Mouse (Mus musculus) c-Kit-negative CD71-positive TER-119-positive erythroid progenitor cells, embryonic 14.5 days (primary cell): ENCODE data around the gene Pcnx2.

Experiments
- DNase-seq: peaks from one replicate; pipeline ENCODE4 v3.0.0-alpha.2; 2013; ENCODE audit warnings: low read depth, low spot score

Gene Pcnx2

DNA sequence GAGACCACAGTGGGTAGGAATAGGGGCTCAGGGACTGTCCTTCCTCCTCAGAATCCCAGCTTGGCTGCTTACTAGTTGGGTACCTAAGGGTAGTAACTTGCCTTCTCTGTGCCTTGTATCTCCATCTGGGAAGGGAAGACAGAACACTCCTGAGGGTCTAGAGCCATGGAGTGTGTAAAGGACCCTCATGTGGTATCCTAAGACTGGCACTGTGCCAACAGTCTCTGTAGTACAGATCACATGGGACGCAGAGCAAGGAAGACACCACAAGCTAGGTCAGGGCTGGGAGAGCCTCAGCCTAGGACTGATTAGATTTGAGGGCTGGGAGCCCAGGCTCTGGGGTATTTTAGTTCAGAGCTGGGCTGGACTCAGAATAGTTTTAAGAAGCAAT lies 141.0 kb downstream of the Pcnx2 start:
- no peak for DNase-seq

GRCm38 (mm10) chr8:125756391-125757105 lies 141.6 kb downstream of the Pcnx2 start:
- DNase-seq = no peak

DNA sequence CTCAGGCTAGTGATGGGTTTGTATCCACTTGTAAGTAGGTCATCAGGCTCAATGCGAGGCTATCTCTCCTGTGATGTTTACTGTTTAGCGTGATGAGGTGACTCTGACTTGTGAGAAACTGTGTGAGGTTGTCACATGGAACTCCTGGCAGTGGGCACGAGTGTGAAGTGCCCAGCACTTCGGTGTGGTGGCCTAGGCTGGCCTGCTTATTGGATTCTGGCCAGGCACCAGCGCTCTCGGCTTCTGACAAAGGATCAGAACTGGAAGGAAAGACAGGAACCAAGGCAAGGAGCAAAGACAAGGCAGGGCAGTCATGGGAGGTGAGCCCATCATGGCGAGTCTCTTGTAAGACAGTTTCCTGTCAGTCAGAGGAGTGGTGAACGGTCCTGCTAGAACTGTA lies 142.2 kb downstream of the Pcnx2 start:
- no peak for DNase-seq

- DNase-seq = no peak
Measured at GRCm38 (mm10) chr8:125750846-125751245, 147.3 kb downstream of the Pcnx2 start.

GRCm38 (mm10) chr8:125747390-125747789 lies 150.7 kb downstream of the Pcnx2 start:
- DNase-seq = no peak

GRCm38 (mm10) chr8:125744914-125745576 lies 153.1 kb downstream of the Pcnx2 start:
- no peak for DNase-seq

DNA sequence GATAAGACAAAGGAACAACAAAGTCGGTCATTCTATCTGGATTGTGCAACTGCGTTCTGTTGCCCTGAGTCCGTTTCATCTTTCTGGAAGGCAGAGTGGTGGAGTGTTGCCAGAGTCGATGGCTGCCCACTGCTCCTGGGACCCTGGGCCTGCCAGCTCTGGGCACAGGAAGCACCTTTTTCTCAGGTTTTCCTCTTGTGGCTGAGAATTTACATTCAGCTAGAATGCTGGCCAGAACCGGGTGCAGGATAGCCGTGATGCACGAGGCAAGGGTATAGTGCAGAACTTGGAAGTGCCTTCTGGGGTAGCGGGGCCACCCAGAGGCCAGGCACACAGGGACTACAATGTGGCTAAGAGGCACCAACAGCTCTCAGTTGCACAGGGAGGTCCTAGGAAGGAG lies 155.7 kb downstream of the Pcnx2 start:
- no peak for DNase-seq

DNA sequence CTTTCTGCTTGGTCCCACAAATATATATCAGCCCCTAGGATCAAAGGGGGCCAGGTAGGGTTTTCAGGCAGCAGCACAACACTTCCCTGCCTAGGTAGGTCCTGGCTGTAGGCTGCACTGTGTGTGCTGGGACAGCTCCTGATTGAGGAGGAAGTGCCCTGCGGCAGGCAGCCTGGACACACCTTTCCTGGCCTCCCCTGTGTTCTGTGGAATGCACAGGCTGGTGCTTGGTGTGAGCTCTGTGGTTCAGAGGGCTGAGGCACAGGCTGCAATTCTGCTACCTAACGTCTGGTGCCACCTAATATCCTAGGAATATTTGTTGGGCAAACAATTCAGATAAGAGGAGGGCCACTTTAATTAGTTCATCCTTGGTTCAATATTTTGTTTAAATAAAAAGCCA lies 156.3 kb downstream of the Pcnx2 start:
- DNase-seq = no peak

DNA sequence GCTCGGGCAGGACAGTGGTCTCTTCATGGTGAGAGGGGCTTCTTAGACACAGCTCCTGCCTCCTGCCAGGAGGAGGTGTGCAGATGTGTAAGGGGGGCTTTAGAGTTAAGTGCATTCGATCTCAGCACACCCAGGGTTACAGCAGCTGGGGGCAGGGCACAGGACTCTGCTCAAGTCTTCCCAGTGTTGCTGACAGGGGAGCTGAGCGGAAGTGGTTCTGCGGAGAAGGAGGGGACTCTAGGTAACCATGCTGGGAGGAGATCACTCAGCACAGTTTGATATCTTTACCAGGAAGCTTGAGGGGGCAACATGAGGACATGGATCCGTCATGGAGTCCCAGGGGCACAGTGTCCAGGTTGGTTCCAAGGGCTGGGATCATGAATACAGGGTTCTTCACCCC lies 156.7 kb downstream of the Pcnx2 start:
- no peak for DNase-seq

DNA sequence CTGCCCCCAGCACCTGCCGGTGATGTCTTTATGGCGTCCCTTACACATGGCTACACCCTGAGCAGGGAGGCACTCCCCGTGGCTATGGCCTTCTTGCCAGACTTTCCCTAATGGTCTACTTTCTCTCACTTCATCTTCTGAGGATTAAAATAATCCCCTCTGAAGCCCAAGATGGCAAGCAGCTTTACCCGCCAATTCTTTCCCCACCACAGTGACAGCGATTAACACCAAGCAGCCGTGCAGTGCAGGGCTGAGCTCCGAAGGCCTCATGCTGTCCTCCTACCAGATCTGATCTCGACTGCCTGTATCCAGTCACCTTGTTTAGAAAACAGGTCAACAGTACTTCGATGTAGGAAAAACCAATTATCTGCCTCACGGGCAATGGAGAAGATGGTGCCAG lies 157.5 kb downstream of the Pcnx2 start:
- DNase-seq = no peak

GRCm38 (mm10) chr8:125738956-125739355 lies 159.2 kb downstream of the Pcnx2 start:
- no peak for DNase-seq

DNA sequence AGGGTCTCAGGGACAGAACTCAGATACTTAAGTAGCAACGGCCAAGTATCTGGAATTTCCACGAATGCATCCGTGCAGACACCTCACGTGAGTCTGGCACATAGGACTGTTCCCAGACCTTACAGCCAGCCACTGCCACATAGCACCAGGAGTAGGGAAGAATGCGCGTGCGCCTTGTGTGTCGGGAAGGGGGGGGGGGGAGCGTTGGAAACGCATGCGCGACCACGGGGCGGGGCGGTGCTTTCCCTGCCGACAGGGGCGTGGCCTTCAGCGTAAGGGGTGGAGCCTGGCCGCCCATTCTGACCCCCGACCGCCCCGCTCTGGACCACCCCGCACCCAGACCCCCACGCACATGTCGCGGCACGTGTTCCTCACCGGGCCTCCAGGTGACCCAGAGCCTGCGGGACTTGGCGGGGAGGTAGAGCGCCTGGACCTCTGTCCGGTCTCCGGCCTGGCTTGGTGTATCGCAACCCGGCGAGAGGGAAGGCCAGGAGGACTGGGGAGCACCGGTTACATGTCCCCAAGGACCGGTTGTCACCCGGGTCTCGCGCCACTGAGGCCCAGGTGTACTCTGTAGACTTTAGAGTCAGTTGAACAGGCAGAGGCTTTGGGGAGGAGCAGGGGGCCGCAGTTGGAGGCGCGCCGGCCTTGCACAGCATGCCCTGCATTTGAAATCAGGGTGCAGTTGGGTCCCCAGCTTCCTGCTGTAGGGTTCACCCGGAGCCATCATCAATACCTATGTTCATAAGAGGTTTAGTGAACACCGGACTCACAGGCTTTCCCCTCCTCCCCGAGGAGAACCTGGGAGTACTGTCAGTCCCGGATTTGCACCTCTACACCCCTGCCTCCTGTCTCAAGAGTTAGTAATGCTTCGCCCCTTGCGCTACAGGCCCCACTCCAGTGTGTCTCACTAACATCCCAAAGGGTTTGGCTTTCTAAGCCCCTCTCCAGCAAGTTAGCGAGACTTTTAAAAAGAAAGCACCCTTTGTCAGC lies 163.9 kb downstream of the Pcnx2 start:
- peak; percentile 33 for DNase-seq

DNA sequence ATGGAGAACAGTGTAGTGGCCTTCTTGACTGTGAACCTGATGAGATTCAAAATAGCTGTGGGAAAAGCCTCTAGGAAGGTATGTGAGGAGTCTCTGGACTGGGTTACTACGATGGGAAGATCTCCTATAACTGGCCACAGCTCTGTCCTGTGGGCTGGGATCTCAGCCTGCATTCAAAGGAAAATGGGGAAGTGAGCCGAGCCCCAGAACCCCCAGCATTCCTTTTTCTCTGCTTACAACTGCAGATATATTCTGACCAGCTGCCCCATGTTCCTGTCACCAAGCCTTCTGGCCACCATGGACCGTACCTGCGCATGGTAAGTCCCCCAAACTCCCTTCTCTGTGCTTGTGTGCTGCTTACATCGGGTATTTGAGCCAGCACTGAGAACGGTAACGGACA lies 168.4 kb downstream of the Pcnx2 start, which contains the start of gene Ntpcr:
TSS of gene Ntpcr (plus strand) at position 218 of the 400 bp plus-strand sequence.
- no peak for DNase-seq

- no peak for DNase-seq
Measured at GRCm38 (mm10) chr8:125727797-125728196, 170.3 kb downstream of the Pcnx2 start.

DNA sequence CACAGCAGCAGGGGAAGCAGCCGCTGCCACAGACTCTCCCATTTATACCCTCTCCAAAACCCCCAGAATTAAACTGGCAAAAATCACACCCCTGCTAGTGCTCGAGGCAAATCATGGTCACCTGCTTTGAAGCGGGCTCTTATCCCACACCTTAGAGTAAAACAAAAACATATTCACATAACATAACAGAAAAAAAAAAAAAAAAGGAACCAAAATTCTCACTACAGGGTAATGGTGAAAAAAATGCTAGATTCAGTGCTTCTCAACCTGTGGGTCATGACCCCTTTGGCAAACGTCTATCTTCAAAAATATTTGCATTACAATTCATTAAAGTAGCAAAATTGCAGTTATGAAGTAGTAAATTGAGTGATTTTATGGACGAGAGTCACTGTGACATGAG lies 171.1 kb downstream of the Pcnx2 start:
- no peak for DNase-seq

DNA sequence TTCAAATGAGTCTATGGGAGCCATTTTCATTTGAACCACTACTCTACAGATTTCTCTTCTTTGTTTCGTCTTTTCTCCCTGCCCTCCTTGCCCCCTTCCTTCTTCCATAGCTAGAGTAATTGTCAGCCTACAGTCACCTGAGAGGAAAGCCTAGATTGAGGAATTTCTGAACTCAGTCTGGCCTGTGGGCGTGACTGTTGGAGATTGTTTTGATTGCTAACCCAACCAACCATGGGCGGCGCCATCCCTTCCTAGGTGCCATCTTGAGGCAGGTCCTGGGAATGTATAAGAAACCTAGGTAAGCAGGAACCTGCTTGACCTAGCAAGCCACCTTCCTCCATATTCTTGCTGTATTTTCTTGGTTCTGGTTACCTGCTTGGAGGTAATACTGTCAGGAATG lies 172.0 kb downstream of the Pcnx2 start:
- no peak for DNase-seq

GRCm38 (mm10) chr8:125725037-125725820 lies 172.9 kb downstream of the Pcnx2 start:
- DNase-seq = no peak

DNA sequence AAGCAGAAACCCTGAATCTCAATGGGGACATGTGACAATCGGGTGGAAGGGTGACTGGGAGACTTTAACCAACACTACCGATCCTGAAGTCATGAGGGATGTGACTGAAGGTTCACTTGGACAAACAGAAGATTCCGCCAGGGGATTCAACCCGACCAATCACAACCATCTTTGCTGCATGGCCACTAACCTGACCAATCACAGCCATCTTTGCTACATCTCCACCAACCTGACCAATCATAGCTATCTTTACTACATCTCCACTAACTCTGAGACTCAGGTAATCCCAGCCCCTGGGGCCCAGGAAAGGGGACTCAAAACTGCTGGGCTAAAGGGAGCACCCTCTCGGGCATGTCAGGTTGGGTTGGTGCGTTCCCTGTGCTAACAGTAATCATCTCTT lies 174.7 kb downstream of the Pcnx2 start:
- DNase-seq = no peak

- no peak for DNase-seq
Measured at GRCm38 (mm10) chr8:125722675-125723074, 175.4 kb downstream of the Pcnx2 start.

DNA sequence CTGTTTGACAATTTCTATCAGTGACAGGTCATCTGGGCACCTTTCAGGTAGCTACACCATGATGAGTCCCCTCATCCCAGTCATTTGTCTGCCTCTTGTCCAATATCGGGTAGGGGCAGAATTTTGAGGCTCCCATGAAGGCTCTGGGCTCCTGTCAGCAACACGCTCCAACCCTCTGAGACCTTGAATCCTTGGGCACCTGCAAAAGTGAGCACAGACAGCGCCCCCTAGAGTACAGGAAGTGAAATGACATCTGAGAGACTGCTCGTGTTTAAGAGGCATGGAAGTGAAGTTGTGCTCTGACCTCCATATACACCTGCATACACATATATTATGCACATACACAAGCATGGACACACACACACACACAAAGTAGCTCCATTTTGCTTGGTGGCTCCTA lies 179.2 kb downstream of the Pcnx2 start:
- DNase-seq = no peak

DNA sequence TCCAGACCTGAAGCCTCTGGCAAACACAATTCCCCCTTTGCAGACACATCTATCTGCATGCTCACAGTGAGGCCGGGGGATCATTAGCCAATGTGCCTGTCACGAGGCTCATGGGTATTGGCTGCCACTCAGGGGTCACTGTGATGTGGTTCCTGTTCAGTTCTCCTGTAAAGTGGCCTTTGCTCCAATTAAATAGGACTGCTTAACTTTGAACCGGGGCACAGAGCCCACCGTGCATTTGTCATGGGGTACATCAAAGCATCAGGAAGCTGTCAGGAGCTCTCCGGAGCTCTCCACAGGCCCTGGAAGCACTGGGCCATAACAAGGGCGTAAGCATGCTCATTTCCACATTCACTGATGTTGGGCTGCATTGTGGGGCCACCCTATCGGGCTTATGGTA lies 181.5 kb downstream of the Pcnx2 start:
- no peak for DNase-seq
